Mouse (Mus musculus): ENCODE results near the gene Dydc1.

Gene Dydc1

DNA sequence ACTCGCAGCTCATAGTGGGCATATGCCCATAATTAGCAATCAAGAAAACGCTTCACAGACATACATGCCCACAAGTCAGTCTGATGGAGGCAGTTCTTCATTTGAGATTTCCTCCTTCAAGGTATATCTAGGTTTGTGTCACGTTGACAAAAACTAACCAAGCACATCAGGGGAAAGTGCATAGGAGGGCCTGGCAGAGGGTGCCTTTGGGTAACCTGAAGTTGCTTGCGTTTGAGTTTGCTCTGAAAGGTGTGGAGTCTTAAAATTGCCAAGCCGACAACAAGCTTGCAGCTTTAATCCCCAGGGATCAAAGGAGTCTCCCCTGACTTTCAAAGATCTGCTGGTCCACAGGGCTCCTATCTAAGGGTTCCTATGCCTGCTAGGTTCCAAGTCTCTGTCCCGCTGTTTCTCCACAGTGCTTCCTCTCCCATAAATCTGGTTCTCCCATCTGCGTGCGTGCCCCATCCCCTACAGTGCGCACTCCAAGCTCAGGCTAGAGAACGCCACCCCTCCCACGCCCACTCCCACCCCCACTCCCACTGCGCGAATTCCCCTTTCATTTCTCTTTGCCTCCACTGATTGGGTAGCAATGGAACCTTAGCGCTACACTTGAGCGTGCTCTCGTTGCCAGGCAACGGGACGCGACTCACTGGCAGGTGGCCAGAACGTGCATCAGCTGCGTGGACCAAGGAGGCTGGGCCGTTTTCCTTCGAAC is at the start of gene Dydc1:
TSS of gene Dydc1 (plus strand) at position 683 of the 715 bp plus-strand sequence.
- 10% methylated on average over 23 of the region's 23 CpGs for WGBS

DNA sequence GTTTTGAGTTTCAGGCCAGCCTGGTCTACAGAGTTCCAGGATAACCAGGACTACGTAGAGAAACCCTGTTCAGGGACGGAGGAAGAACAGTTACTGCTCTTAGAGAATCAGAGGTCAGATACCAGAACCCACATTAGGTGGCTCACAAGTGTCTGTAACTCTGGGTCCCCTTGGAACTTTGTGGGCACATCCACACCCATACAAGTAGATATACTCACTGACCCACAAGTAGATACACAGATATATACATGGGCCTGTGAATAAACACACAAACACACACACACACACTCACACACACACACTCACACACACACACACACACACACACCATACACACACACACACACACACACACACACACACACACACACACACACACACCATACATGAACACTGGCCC is 47.6 kb upstream of the Dydc1 start:
- 99% methylated on average over 2 of the region's 2 CpGs for WGBS

DNA sequence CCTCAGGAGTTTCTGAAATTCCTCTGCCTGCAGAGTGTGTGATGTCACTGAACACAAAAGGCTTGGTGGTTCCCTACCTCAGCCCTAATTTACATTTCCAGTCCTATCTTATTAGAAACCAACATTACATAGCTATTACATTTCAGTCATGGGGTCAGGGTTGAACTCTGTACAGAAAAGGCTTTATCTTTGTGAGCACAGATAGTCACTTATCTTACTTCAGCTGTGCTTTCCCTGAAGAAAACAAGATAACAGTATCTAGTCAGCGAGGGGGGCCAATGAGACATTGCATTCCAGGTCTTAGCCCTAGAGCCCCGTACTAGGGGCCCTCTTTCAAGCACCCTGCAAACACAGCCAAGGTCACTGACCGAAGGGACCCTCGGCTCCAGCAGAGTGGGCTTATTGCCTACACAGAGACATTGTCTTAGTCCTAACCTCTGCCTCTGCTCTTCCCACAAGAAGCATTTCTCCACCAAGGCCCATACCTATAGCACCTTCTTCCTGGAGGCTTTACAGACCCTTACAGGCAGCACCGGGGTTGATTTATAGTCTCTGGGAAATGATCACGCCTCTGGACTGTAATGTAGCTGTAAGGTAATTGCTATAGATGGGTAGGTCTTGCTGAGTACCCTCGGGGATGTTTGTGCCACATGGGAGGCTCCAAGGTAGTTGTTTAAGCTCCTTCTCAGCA is 47.0 kb upstream of the Dydc1 start:
- WGBS, result 87% methylated on average over 7 of the region's 7 CpGs

DNA sequence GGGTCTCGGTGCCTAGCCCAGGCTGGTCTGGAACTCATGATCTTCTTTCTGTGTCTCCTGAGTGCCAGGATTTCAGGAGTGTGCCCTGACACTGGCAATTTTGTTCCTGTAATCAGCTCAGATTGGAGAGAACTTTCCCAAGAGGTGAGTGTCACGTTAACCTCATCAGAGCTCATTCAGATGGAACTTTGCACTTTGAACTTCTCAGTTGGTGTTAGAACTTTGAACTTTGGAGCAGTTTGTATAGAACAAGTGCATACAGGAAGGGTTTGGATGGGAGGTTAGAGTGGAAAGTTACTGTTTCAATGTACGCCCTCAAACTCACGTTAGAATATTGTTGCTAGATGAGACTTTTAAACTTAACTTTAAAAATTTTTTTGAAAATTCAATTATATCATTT is 43.4 kb upstream of the Dydc1 start:
- WGBS, result 79% methylated on average over 4 of the region's 4 CpGs

DNA sequence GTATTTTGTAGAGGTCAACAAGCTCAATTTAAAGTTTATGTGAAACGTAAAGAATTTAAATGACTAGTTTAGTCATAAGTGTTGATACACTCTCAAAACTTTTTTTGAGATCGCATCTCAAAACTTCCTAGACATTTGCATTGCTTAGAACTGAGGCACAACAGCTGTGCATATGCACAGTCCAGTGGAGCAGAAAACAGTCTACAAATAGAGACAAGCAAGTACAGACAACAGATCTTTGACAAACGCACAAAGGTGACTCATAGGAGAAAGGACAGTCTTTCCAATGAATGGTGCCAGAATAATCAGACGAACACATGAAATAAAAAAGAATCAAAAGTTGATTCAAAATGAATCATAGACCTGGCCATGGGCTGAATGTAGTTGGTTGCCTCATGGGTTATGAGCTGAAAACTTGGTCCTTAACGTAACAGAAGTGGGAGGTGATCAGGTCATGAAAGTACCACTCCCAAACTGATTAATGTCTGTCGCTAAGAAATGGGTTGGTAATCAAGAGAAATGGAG is 41.7 kb upstream of the Dydc1 start:
- 89% methylated on average over 6 of the region's 6 CpGs for WGBS

DNA sequence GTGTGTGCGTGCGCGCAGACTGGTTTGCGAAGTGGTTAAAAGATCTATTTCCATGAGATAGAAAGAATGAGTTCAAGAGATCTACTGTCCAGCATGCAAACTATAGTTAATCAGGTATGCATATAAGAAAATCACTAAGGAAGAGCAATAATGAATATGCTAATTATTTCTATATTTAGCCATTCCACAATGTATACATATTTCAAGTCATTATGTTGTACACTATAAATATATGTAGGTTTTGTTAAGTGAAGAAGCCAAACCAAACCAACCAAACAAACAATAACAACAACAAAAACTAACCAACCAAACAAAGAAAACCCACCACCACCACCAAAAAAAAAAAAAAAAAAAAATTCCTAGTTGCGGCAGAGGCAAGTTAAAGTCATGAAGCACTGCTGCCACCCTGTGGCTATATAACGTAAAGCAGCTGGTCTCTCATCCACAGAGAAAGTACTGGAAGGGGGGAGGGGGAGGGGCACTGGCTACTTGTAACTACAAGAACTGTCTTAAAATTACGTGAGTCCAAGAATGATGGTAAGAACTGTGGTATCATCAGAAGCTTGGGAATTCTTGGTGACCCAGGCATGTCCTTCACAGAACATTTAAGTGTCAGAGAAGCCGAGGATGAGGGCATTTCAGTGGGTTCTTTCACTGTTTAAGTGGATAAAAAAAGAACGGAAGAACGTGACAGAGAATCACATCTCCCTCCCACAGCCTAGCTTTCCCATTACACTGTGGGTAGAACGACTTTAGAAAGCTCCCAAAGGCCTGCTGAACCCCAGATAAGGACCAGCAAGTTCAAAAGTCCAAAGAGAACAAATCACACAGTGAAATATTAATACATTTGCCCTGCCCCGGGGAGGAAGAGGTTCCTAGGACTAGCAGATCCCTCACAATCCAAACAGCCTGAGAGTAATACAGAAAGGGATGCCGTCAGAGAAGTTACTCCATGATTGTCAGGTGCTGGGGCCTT is 39.3 kb upstream of the Dydc1 start:
- WGBS, result 48% methylated on average over 13 of the region's 13 CpGs

DNA sequence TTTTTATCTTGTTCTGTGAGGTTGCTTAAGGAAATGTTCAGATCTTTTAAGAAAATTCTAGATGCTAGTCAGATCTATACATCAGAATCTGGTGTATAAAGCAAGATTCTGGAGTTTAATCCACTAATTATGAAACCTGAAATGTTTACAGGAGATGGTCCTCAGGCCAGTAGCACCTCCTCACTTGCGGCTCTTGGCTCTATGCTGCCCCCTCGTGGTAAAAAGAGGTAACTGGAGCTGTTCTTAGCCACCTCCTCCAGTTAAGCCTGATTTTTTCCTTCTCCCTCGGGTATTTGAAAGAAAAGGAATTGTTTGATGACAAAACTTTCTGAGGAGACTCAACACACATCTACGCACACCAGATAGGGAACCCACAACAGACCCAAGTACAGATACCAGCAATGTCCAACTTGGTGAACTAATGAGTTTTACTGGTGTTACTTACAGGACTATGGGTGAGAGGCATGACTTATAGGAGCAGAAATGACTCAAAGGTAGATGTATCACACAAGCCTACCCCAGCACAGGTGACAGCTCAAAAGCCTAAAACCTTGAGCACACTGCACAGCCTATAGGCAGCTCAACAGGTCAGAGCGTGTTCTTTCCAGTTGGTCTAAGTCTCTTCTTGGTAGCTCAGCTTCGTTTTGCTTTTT is 37.4 kb upstream of the Dydc1 start:
- WGBS, result 35% methylated on average over 6 of the region's 6 CpGs

DNA sequence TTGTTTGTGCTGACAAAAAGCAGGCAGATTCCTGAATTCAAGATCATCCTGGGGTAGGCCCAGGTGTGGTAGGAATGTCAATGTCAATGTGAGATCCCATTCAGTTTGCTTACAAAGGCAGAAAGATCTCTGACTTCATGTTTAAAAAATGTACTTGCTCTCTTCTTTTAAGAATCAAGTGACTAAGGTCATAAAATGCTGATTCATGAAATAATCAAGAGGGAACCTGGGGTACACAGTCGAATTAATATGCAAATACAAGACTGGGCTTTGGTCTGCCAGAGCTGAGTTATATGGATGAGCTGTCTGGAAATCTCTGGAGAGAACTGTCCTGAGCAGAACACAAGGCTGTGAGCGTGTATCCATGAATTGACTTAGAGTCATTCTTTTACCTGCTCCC is 25.3 kb upstream of the Dydc1 start:
- WGBS, result 77% methylated on average over 2 of the region's 2 CpGs

DNA sequence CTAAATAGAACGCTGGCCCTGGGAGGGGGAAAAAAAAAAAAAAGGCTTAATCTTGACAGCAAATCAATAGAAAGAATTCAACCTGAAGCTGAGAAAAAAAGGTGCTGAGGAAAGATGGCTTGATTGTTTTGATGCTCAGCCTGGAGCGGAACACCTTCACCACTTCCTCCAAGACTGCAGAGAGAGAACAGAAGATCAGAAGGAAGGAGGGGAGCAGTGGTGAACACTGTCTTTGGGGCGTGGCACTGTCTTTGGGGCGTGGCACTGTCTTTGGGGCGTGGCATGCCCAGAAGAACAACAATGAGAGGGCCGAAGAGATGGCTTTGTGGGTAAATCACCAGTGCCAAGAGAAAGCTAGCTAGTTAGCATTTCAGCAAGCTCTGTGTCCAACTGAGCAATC is 22.2 kb upstream of the Dydc1 start:
- WGBS, result 81% methylated on average over 6 of the region's 6 CpGs

DNA sequence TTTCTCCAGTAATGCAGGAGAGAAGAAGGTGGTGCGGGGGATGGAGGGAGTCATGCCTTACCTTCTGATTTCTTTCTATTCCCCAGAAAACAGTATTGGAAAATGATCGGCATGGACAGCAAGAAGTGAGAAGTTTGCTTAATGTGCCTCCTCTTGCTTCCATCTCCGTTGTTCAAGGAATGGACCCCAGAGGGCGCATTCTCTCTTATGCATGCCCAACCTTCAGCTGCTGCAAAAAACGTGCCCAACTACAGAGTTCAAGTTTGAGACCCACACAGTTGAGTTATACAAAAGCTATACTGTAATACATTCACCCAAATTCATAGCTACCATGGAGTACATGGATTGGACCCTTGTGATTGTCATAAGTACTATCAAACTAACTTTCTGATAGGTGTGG is 20.2 kb upstream of the Dydc1 start:
- 75% methylated on average over 5 of the region's 5 CpGs for WGBS

DNA sequence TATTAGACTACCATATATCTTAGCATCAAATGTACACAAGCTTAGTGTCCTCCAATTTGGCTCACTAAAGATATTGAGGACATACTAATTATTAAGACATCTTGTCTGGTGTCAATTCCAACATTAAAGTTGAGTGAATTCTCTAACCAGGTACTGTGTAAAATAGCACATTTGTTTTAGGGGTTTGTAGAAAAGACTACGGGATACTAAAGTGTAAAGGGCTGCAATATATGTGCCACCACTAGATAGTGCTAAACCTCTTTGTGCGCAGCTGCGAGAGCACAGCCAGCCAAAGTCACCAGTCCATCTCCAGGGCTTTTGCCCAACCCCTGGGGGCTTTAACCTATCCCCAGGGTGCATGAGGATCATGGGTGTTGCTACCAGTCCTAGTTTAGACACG is 19.5 kb upstream of the Dydc1 start:
- WGBS, result 18% methylated on average over 3 of the region's 4 CpGs

DNA sequence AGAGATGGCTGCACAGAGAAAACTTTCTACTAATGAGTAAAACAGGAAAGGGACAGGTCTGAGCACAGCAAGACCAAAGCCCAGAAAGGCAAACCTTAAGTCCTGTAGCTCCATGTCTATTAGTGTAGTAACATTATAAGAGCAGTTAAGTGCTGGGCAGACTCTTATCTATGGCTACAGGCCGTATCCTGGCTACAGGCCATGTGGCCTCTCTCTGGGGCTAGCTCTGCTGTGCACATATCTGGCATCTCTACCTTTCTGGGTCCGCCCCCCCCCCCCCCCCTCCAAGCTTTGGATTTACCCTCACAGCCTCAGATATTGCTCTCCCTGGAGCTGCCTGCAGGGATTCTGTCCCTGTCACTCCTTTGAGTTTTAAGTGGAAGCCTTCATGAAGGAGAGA is 7.5 kb upstream of the Dydc1 start:
- 83% methylated on average over 1 of the region's 2 CpGs for WGBS

DNA sequence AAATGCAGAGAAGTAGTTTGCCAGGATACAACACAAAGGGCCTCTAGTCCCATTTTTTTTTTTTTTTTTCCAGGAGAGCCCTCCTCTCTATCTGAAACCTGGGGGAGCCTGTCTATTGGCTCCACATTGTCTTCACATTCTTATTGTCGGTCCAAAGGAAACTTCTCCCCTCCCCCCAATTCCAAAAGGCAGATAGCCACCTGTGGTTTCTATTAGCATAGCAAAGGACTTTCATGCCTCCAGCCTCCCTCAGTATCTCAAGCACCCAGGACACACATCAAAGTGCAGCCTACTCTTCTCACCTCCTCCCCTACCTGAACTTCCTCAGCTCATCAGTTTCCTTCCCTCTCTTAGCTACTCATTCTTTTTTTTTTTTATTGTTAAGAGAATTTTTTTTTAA is 6.3 kb upstream of the Dydc1 start:
- 64% methylated on average over 1 of the region's 1 CpGs for WGBS

DNA sequence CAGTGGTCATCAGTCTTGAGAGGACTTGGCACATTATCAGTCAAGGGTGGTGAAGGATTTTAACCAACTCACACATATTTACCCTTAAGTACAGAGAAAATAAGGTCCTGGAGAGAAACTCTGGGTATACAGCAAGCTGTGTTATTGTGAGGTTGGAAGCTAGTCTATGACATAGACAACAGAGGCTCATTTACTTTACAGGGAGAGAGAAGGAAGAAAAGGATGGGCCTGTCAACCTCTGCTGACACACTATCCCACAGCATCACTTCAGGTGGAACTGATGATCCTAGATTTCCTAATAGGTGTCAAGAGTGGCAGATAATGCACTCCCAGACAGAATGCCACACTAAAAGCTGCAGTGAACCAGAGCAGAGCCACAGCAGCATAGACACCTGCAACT is 3.6 kb upstream of the Dydc1 start, which contains the start of gene Dydc2:
TSS of gene Dydc2 (minus strand) at position 101 of the 400 bp plus-strand sequence.

DNA sequence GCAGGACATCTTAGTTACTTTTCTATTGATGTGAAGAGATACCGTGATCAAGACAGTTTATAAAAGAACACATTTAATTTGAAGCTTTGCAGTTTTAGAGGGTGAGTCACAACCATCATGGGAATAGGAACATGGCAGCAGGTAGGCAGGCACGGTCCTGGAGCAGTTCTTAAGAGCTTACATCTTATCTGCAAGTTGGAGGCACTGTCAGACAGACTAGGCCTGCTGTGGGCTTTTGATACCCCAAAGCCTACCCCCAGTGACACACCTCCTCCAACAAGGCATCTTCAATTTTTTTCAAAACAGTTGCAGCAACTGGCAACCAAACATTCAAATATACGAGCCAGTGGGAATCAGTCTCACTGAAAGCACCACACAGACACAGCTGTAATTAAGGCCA is 2.4 kb upstream of the Dydc1 start:
- WGBS, result 69% methylated on average over 3 of the region's 3 CpGs

DNA sequence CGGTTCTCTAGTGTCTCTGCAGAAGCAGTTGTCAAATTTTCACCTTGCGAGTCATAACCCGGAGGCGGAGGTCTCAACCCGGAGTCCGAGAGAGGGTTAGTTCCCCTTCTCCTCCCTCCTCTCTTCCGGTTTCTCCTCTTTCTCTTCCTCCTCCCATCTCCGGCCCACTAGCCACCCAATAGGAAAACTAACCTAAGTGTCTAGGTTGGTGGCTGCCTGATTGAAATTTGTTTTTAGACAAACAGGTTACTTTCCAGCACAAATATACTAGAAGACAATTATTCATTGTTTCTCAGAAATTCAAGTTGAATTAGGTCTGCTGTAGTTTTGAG is 199 bp downstream of the Dydc1 start:
- WGBS, result 4% methylated on average over 8 of the region's 8 CpGs

DNA sequence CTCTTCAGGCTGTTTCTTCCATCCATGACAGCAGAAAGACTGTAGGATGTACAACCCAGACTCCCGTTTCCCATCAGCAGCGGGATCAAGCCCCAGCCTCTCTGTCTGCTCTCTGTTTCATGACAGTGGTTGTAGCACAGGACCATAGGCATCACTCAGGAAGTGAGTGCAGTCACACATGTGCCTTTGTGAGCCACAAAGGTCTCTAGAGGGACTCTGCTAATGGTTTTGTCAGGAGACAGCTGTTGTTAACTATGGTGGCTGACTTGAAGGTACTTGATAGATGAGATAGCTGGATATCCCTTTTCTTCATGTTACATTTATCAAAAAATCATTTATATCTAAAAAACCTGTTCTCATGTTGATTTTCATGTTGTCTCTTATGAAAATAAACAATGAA is 9.7 kb downstream of the Dydc1 start:
- WGBS, result 80% methylated on average over 2 of the region's 2 CpGs

DNA sequence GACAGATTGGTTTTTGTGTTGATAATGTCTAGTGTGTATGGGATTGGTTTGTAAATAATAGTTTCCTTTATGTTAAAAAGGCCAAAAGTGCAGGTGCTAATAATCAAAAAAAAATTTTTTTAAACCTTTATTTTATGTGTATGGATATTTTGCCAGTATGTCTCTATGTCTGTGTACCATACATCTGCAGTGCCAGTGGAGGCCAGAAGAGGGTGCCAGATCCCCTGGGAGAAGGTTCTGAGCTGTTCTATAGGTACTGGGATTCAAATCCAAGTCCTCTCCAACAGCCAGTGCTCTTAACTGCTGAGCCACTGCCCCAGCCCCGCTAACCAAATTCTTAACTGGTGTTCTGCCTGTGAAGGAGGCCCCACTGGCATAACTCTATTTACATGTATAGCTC is 14.8 kb downstream of the Dydc1 start:
- 91% methylated on average over 1 of the region's 1 CpGs for WGBS

DNA sequence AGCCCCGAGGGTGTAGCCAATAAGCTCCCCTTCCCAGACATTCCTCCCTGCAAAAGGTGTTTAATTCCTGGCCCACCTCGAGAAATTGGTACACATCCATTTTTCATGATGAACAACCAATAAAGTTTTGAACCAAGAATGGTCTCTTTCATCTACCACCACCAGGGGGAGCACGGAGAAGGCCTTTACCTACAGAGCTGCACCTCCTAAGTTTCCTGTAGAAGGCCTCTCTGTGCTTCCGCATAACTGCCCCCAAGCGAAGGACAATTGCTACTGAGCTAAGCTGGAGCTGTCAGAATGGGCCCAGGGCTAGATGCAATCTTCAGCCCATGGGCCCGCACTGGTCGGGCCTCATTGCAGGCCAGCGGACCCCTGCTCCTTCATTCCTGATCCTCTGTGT is 18.1 kb downstream of the Dydc1 start:
- WGBS, result 52% methylated on average over 8 of the region's 8 CpGs

DNA sequence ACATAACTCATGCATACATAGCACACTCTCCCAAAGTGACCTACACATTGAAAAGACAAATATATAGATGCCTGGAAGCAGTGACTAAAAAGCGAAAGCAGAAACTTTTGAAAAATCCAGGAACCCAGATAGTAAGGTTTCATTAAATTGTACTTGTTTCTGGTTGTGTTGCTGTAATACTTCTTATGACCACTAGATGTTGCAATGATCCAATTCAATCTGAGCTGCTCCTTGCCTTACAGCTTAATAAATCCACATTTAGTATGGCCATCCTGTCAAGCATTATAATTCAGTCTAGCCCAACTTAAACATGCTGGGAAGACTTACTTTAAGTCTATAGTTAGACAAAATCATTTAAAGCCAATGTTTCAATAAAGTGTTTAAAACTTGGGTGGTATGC is 21.4 kb downstream of the Dydc1 start:
- WGBS, result 67% methylated on average over 1 of the region's 1 CpGs

DNA sequence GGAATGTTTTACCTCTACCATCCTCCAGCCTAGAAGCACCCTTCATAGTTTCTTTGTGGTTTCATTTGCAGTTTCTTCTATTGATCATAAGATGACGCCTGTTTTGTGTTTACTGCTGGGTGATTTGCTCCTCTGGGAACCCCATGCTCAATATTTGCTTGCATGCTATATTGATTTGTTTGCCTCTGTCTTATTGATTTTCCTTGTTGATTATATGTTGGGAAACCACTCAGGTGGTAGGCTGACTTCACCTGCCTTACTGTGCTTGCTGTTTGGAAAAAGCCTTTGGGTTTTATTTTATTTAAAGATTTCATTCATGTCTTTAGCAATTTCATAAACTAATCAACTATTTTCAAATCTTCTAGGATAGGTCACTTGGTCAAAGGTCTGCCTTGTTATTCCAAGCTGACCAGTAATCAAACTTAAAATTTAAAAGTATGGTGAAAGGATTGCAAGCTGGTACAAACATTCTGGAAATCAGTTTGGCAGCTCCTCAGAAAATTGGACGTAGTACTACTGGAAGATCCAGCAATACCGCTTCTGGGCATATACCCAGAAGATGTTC is 23.7 kb downstream of the Dydc1 start:
- WGBS, result 89% methylated on average over 3 of the region's 3 CpGs
